In genomic region chr12:76015026-76015425, GRCm38 (mm10) we compare ENCODE assay signal across 11 mouse cellular contexts.
DNase-seq lines count a peak whose midpoint lies in the region; ATAC-seq and TF ChIP-seq lines count a peak whose summit lies in the region.
"Had no signal": no experiment of that assay in that cellular context is flagged by ENCODE, and none has a peak within 500 bp of the region (broad histone marks: within the 10 kb centered on the region; RNA-seq: fewer than 3 reads in every experiment).

No protein-coding gene starts in this region.

- peak overlapping the region; percentile 11; the same call in 1 of the 2 replicates for H3K9ac ChIP-seq in intestine, postnatal 0 days (ENCODE audit: low read depth, low read length)
- no peak overlapping the region for H3K9ac ChIP-seq in stomach, postnatal 0 days (ENCODE audit: low read length)
- H3K9ac ChIP-seq in forebrain, embryonic 13.5 days: no peak overlapping the region
- H3K9ac ChIP-seq: liver, embryonic 14.5 days had no signal

- 51% methylated on average over 15 of the region's 15 CpGs for WGBS in intestine, postnatal 0 days
- WGBS in stomach, postnatal 0 days: 51% methylated on average over 15 of the region's 15 CpGs
- WGBS in forebrain, embryonic 13.5 days: 83% methylated on average over 14 of the region's 15 CpGs

- H3K4me2 ChIP-seq in intestine, postnatal 0 days (replicated peaks; ENCODE audit: low read depth): peak overlapping the region; percentile 53
- peak overlapping the region; percentile 27 for H3K4me2 ChIP-seq in stomach, postnatal 0 days (replicated peaks; ENCODE audit: low read depth)
- no peak overlapping the region for H3K4me2 ChIP-seq in forebrain, embryonic 13.5 days

- H3K4me1 ChIP-seq in intestine, postnatal 0 days (replicated peaks; ENCODE audit: control insufficient read depth, insufficient read depth, low read length): no peaks in the 10 kb centered on the region
- no peaks in the 10 kb centered on the region for H3K4me1 ChIP-seq in stomach, postnatal 0 days (replicated peaks; ENCODE audit: control insufficient read depth, insufficient read depth)
- no peaks in the 10 kb centered on the region for H3K4me1 ChIP-seq in forebrain, embryonic 13.5 days

- intact Hi-C loops in gastrocnemius, adult 2 months (cut with DNase I): no loop called here
- intact Hi-C loops in left cerebral cortex, postnatal 25 days (cut with DNase I): loop anchor here (5.0 kb wide), 1 partner anchor 228 kb away; no protein-coding TSS in a partner anchor

- peak overlapping the region; percentile 62 for H3K4me3 ChIP-seq in gastrocnemius, adult 2 months
- H3K4me3 ChIP-seq in intestine, postnatal 0 days (ENCODE audit: low read depth, low read length): peak overlapping the region; percentile 26
- no peak overlapping the region for H3K4me3 ChIP-seq in stomach, postnatal 0 days (ENCODE audit: low read depth, low read length)
- H3K4me3 ChIP-seq in forebrain, embryonic 13.5 days: no peak overlapping the region

- peak; percentile 46 for DNase-seq in gastrocnemius, adult 2 months
- DNase-seq in gastrocnemius, postnatal 25 days: no peak
- DNase-seq in lung, postnatal 10 days: peak; percentile 43
- peak; percentile 69 for DNase-seq in stomach, postnatal 0 days (ENCODE audit: low spot score)
- no peak for DNase-seq in thymus, postnatal 10 days (ENCODE audit: low spot score in 2 of 2)
- no peak for DNase-seq in left cerebral cortex, postnatal 25 days (ENCODE audit: low spot score in 2 of 2)

- peak overlapping the region; percentile 80 for H3K27ac ChIP-seq in gastrocnemius, adult 2 months
- peak overlapping the region; percentile 74 for H3K27ac ChIP-seq in intestine, postnatal 0 days (ENCODE audit: low read depth, low read length)
- H3K27ac ChIP-seq in stomach, postnatal 0 days (replicated peaks): peak overlapping the region; percentile 76
- H3K27ac ChIP-seq in forebrain, embryonic 13.5 days: no peak overlapping the region
- H3K27ac ChIP-seq: liver, embryonic 14.5 days had no signal

- no peaks in the 10 kb centered on the region for H3K27me3 ChIP-seq in intestine, postnatal 0 days (replicated peaks; ENCODE audit: control insufficient read depth, insufficient read depth, low read length)
- H3K27me3 ChIP-seq in stomach, postnatal 0 days (ENCODE audit: control insufficient read depth, insufficient read depth, low read length): no peaks in the 10 kb centered on the region
- no peaks in the 10 kb centered on the region for H3K27me3 ChIP-seq in forebrain, embryonic 13.5 days

- peak; percentile 56 for ATAC-seq in intestine, postnatal 0 days
- peak; percentile 65 for ATAC-seq in stomach, postnatal 0 days (ENCODE audit: low FRiP score, low TSS enrichment)
- no peak for ATAC-seq in forebrain, embryonic 13.5 days
- ATAC-seq: forebrain, embryonic 14.5 days; inflammation-experienced regulatory T-cells, adult 6 months had no signal

- peaks cover 3% of the 10 kb centered on the region; the same call in 1 of the 2 replicates for H3K36me3 ChIP-seq in intestine, postnatal 0 days (ENCODE audit: control insufficient read depth, insufficient read depth)
- no peaks in the 10 kb centered on the region for H3K36me3 ChIP-seq in stomach, postnatal 0 days (ENCODE audit: control insufficient read depth, insufficient read depth, low read length)
- peaks cover 56% of the 10 kb centered on the region for H3K36me3 ChIP-seq in forebrain, embryonic 13.5 days (ENCODE audit: poor library complexity, severe bottlenecking)

- H3K9me3 ChIP-seq in intestine, postnatal 0 days (ENCODE audit: control insufficient read depth): no peaks in the 10 kb centered on the region
- no peaks in the 10 kb centered on the region for H3K9me3 ChIP-seq in stomach, postnatal 0 days (ENCODE audit: control insufficient read depth, low read length)
- H3K9me3 ChIP-seq in forebrain, embryonic 13.5 days (replicated peaks): no peaks in the 10 kb centered on the region

- no peak for TF ChIP-seq CTCF in gastrocnemius, adult 2 months (IDR thresholded peaks at IDR 0.05)
- TF ChIP-seq CTCF in intestine, postnatal 0 days (IDR thresholded peaks at IDR 0.05; ENCODE audit: low read depth): no peak
- no peak for TF ChIP-seq CTCF in stomach, postnatal 0 days (IDR thresholded peaks at IDR 0.05; ENCODE audit: low read depth)

- no peak for TF ChIP-seq EP300 in stomach, postnatal 0 days (optimal IDR thresholded peaks at IDR 0.05)

Comparison
In these comparisons a context has a peak if more than half of its experiments do, and no peak if none do; other contexts are left out.
1. DNase-seq: peak in gastrocnemius, adult 2 months (single experiment), lung, postnatal 10 days (single experiment) and stomach, postnatal 0 days (single experiment); none in gastrocnemius, postnatal 25 days (single experiment), thymus, postnatal 10 days (0 of 2) and left cerebral cortex, postnatal 25 days (0 of 2).
2. H3K4me3 ChIP-seq: peak in gastrocnemius, adult 2 months (single experiment) and intestine, postnatal 0 days (single experiment); none in stomach, postnatal 0 days (single experiment) and forebrain, embryonic 13.5 days (single experiment).